Mouse (Mus musculus) cortical plate, adult 2 months (tissue): ENCODE measurements around the gene Arhgap30.

ENCODE experiments used
- CTCF ChIP-seq: fragments of 200-500 bp; IDR thresholded peaks from 2 replicates; pipeline ENCODE4 v1.5.1; 2011; ENCODE audit warnings: mild to moderate bottlenecking, control low read depth, low read length; ENCODE audit not compliant: insufficient read depth; ENCODE audit errors: extremely low read depth
- POLR2A ChIP-seq: fragments of 200-500 bp; IDR thresholded peaks from 2 replicates; pipeline ENCODE4 v1.6.1; 2011; ENCODE audit warnings: mild to moderate bottlenecking, low read length, control low read depth; ENCODE audit not compliant: insufficient read depth; ENCODE audit errors: extremely low read depth

GRCm38 (mm10) chr1:171346095-171346450, 42.7 kb upstream of the Arhgap30 start:
- TF ChIP-seq POLR2A: no peak
- TF ChIP-seq CTCF: no peak
